Mouse (Mus musculus) embryonic facial prominence, embryonic 14.5 days (tissue): ENCODE measurements around the gene Nckap5l. TPM values are rescaled to one million over a fixed set of nuclear protein-coding genes. Genes with fewer than 3 reads are reported as not detected.
"Not testable (repeated sequence)": the region's sequence is repeated elsewhere in the genome, so short reads cannot be mapped to it uniquely, and the experiment has no call there.

Experiments
- ATAC-seq: fragments of 200-750 bp; cut with Nextera tagmentation; 2 replicates; pipeline ENCODE4 v1.8.0; 2017; ENCODE audit warnings: low read depth, moderate number of reproducible peaks, moderate TSS enrichment
- DNase-seq: peaks from one replicate; pipeline ENCODE4 v3.0.0-alpha.2; 2015; ENCODE audit warnings: low spot score
- H3K27ac ChIP-seq: fragments of 300-500 bp; sonication (generic); replicated peaks from 2 replicates; pipeline ENCODE4 v1.5.1; 2014; ENCODE audit warnings: low read depth, mild to moderate bottlenecking, low read length, moderate library complexity
- H3K27me3 ChIP-seq: fragments of 300-500 bp; sonication (generic); replicated peaks from 2 replicates; pipeline ENCODE4 v1.6.1; 2014; ENCODE audit warnings: low read length; ENCODE audit not compliant: control insufficient read depth, insufficient read depth
- H3K36me3 ChIP-seq: fragments of 300-500 bp; sonication (generic); 2 replicates; pipeline ENCODE4 v1.6.1; 2014; ENCODE audit warnings: low read length, mixed read lengths; ENCODE audit not compliant: control insufficient read depth, insufficient read depth
- H3K4me1 ChIP-seq: fragments of 300-500 bp; sonication (generic); 2 replicates; pipeline ENCODE4 v1.6.1; 2014; ENCODE audit warnings: antibody characterized with exemption, low read length; ENCODE audit not compliant: control insufficient read depth, insufficient read depth
- H3K4me2 ChIP-seq: fragments of 300-500 bp; sonication (generic); 2 replicates; pipeline ENCODE4 v1.6.1; 2014; ENCODE audit warnings: low read depth, mild to moderate bottlenecking, low read length, moderate library complexity, mixed read lengths
- H3K4me3 ChIP-seq: fragments of 300-500 bp; sonication (generic); 2 replicates; pipeline ENCODE4 v1.5.1; 2014; ENCODE audit warnings: low read depth, mild to moderate bottlenecking, low read length
- H3K9ac ChIP-seq: fragments of 300-500 bp; sonication (generic); 2 replicates; pipeline ENCODE4 v1.6.1; 2014; ENCODE audit warnings: low read depth, mild to moderate bottlenecking, low read length, moderate library complexity, mixed read lengths
- H3K9me3 ChIP-seq: fragments of 300-500 bp; sonication (generic); 2 replicates; pipeline ENCODE4 v1.6.1; 2016; ENCODE audit warnings: low read length; ENCODE audit not compliant: control insufficient read depth
- WGBS: fragments of 180-500 bp; shearing (Covaris S2); extraction: QIAGEN DNeasy Blood & Tissue Kit; methylation state at CpG from one replicate; pipeline ENCODE4 v1.1.7; 2014; 5-methylcytosine and 5-hydroxymethylcytosine counted together
- polyA plus RNA-seq: library from polyadenylated mRNA; unstranded; fragments of >200 nt; fragmentation: Nextera tagmentation; extraction: Ambion mirVana; gene quantifications from 2 replicates; pipeline ENCODE4 v1.2.1, GENCODE M21; 2014

The Nckap5l gene
- polyA plus RNA-seq, 1 experiment from 2014 or later: 12.5 TPM

- Histone ChIP-seq H3K9me3 (no peaks in the 10 kb centered on the region), H3K4me1 (peaks cover 24% of the 10 kb centered on the region), H3K36me3 (peaks cover 31% of the 10 kb centered on the region; the same call in 1 of the 2 replicates), H3K27ac (no peak overlapping the region), H3K4me3 (peak overlapping the region; percentile 85; the same call in 1 of the 2 replicates), H3K4me2 (peak overlapping the region; percentile 61), H3K27me3 (no peaks in the 10 kb centered on the region), H3K9ac (no peak overlapping the region; the same call in 1 of the 2 replicates)
- no peak for DNase-seq
- 64% methylated on average over 3 of the region's 3 CpGs for WGBS
- ATAC-seq: no peak
These were observed 2.1 kb downstream of the Nckap5l start for GRCm38 (mm10) chr15:99455415-99455814.

GRCm38 (mm10) chr15:99454585-99455279 is 2.8 kb downstream of the Nckap5l start:
- Histone ChIP-seq H3K36me3 (peaks cover 31% of the 10 kb centered on the region; the same call in 1 of the 2 replicates), H3K4me1 (peaks cover 24% of the 10 kb centered on the region), H3K9ac (no peak overlapping the region), H3K27ac (no peak overlapping the region), H3K4me3 (no peak overlapping the region), H3K4me2 (peak overlapping the region; percentile 61), H3K27me3 (no peaks in the 10 kb centered on the region), H3K9me3 (no peaks in the 10 kb centered on the region)
- 77% methylated on average over 7 of the region's 7 CpGs for WGBS
- DNase-seq: no peak
- no peak for ATAC-seq

DNA sequence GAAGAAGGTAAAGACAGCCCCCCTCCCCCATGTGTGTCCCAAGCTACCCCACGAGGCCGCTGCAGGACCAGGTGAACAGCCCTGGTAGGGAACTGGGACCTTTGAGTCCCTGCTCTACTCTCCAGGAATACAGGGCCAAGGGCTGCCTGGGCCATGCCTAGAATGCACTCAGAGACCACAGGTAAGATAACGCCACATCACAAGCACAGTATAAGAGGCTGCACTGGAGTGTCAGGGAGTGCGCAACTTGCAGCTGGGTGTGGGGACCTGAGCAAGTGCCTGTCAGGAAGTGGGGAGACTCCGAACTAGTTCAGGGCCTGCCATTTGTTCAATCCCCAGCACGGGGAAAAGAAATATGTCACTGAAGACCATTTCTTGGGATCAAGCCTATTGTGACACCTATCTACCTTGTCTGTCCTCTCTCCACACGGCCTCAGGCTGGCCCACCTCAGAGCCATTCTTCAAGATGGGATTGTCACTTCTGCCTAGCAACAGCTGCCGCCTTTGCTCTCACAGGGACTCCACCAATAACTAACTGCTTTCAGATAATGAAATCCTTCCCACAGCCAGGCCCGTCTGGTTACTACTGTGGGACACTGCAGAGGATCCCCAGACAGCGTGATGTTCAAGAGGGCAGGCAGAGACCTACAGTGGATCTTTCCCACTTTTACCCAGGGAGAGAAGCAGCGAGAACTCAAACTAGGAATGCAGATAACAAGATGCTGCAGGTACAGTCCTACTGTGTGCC is 4.2 kb downstream of the Nckap5l start:
- Histone ChIP-seq H3K9me3 (no peaks in the 10 kb centered on the region), H3K4me2 (no peak overlapping the region), H3K36me3 (peaks cover 31% of the 10 kb centered on the region; the same call in 1 of the 2 replicates), H3K9ac (no peak overlapping the region), H3K27ac (no peak overlapping the region), H3K27me3 (no peaks in the 10 kb centered on the region), H3K4me3 (no peak overlapping the region), H3K4me1 (peaks cover 25% of the 10 kb centered on the region)
- no peak for DNase-seq
- 70% methylated on average over 11 of the region's 11 CpGs for WGBS
- ATAC-seq: no peak

- Histone ChIP-seq H3K9me3 (no peaks in the 10 kb centered on the region), H3K27me3 (no peaks in the 10 kb centered on the region), H3K4me3 (no peak overlapping the region), H3K9ac (no peak overlapping the region), H3K4me1 (peaks cover 7% of the 10 kb centered on the region), H3K27ac (peak overlapping the region; percentile 3; the same call in 1 of the 2 replicates), H3K36me3 (peaks cover 25% of the 10 kb centered on the region; the same call in 1 of the 2 replicates), H3K4me2 (no peak overlapping the region)
- no peak for DNase-seq
- 75% methylated on average over 8 of the region's 8 CpGs for WGBS
- ATAC-seq: no peak
These were observed 7.7 kb downstream of the Nckap5l start for GRCm38 (mm10) chr15:99449751-99450280.

DNA sequence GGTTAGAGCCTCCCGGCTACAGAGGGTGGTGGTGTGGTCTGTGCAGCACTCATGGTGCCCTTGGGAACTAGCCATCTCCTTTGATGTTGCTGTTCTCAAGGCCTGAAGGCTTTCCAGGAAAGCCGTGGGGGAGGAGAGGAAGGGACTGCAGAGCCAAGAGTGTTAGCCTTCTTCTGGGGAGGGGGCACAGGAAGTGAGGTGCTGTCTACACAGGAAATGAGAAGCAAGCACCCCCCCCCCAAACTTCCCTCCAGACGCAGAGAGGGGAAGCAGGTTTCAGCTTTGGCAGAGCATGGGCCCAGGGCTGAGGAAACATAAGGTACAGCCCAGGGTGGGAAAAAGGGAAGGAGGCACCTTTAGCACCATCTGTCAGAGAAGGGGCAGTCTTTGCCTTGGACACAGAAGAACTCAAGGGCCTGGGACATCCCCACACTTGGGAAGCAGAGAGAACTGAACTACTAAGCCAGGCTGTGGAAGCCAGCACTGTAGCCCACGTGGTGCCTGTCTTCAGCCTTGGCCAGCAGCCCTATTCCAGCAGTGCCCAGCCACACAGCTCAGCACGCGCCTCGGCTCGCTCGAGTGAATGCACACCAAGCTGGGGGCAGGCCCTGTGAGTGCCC is 8.3 kb downstream of the Nckap5l start:
- H3K4me2 ChIP-seq: no peak overlapping the region
- H3K27me3 ChIP-seq: no peaks in the 10 kb centered on the region
- 63% methylated on average over 9 of the region's 9 CpGs for WGBS
- ATAC-seq (peak; percentile 54; the same call in 1 of the 2 replicates), DNase-seq (peak; percentile 41)
- H3K4me3 ChIP-seq: no peak overlapping the region
- H3K9me3 ChIP-seq: no peaks in the 10 kb centered on the region
- peaks cover 23% of the 10 kb centered on the region; the same call in 1 of the 2 replicates for H3K36me3 ChIP-seq
- 0 out of 2 replicates have a peak, but pooled peaks cover 3% of the 10 kb centered on the region for H3K4me1 ChIP-seq
- peak overlapping the region; percentile 3; the same call in 1 of the 2 replicates for H3K27ac ChIP-seq
- no peak overlapping the region for H3K9ac ChIP-seq

DNA sequence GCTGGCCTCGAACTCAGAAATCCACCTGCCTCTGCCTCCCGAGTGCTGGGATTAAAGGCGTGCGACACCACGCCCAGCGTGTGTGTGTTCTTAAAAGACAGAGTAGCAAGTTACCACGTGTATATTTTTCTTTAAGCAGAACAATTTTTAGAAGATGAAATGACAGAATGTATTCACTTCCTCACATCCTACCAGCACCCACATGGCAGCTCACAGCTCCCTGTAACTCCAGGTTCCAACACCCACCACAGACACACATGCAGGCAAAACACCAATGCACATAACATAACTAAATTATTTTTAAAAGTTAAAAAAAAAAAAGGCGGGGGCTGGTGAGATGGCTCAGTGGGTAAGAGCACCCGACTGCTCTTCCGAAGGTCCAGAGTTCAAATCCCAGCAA is 11.4 kb downstream of the Nckap5l start:
- peaks cover 16% of the 10 kb centered on the region; the same call in 1 of the 2 replicates for H3K36me3 ChIP-seq
- H3K9ac ChIP-seq, H3K4me2 ChIP-seq, H3K27me3 ChIP-seq, DNase-seq, H3K27ac ChIP-seq, ATAC-seq, H3K4me3 ChIP-seq, H3K9me3 ChIP-seq: not testable (repeated sequence)
- H3K4me1 ChIP-seq: peaks cover 16% of the 10 kb centered on the region
- WGBS: 86% methylated on average over 10 of the region's 10 CpGs

- H3K9me3 ChIP-seq: no peaks in the 10 kb centered on the region
- no peak overlapping the region for H3K4me2 ChIP-seq
- H3K27ac ChIP-seq: no peak overlapping the region
- H3K9ac ChIP-seq: no peak overlapping the region
- 47% methylated on average over 6 of the region's 6 CpGs for WGBS
- ATAC-seq (no peak), DNase-seq (no peak)
- H3K36me3 ChIP-seq: peaks cover 12% of the 10 kb centered on the region; the same call in 1 of the 2 replicates
- peaks cover 22% of the 10 kb centered on the region for H3K4me1 ChIP-seq
- H3K4me3 ChIP-seq: no peak overlapping the region
- no peaks in the 10 kb centered on the region for H3K27me3 ChIP-seq
These were observed 12.0 kb downstream of the Nckap5l start for GRCm38 (mm10) chr15:99445567-99445966.

DNA sequence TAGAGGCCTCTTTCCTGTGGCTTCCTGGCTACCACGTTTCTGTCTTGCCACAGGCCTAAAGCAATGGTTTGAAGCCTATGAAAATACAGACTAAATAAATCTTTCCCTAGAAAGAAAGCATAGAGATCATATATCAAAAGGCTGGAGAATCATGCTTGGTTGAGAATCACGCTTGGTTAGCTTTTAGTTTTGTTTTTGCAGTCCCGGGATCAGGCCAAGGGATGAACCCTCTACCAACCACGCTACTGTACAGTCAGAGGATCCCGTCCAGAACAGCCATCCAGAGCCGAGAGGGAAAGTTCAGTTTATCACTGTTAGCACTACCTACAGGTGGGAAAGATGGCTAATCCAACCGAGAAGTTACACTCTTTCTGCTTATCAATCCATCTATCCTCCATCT is 15.2 kb downstream of the Nckap5l start:
- DNase-seq (no peak), ATAC-seq (no peak)
- Histone ChIP-seq H3K27me3 (no peaks in the 10 kb centered on the region), H3K27ac (peak overlapping the region; percentile 21; the same call in 1 of the 2 replicates), H3K36me3 (peaks cover 21% of the 10 kb centered on the region; the same call in 1 of the 2 replicates), H3K4me1 (peaks cover 32% of the 10 kb centered on the region), H3K9me3 (no peaks in the 10 kb centered on the region), H3K9ac (no peak overlapping the region), H3K4me2 (no peak overlapping the region), H3K4me3 (no peak overlapping the region)
- 52% methylated on average over 7 of the region's 7 CpGs for WGBS
